Mouse (Mus musculus): Measurements from ENCODE around the gene Sp3. TPM values are rescaled to one million over a fixed set of nuclear protein-coding genes. Genes with fewer than 3 reads are reported as not detected.
A peak's percentile ranks its signal among the peaks of the same experiment; 100 is the strongest.

Sp3 gene
- polyA plus RNA-seq, 1 experiment from 2014 or later, result 60.3 TPM

- Histone ChIP-seq H3K9ac (no peak overlapping the region), H3K4me2 (no peak overlapping the region), H3K36me3 (peaks cover 21% of the 10 kb centered on the region), H3K4me1 (no peaks in the 10 kb centered on the region), H3K4me3 (no peak overlapping the region), H3K27ac (no peak overlapping the region), H3K9me3 (no peaks in the 10 kb centered on the region), H3K27me3 (no peaks in the 10 kb centered on the region)
- no peak for ATAC-seq (ENCODE audit: insufficient number of reproducible peaks, low FRiP score, low TSS enrichment, low read depth)
- 93% methylated on average over 4 of the region's 4 CpGs for WGBS
Observed at GRCm38 (mm10) chr2:72970302-72970701, 9.9 kb downstream of the Sp3 start.

- no peaks in the 10 kb centered on the region for H3K4me1 ChIP-seq
- ATAC-seq (ENCODE audit: insufficient number of reproducible peaks, low FRiP score, low TSS enrichment, low read depth), result no peak
- 92% methylated on average over 1 of the region's 1 CpGs for WGBS
- H3K4me2 ChIP-seq, result no peak overlapping the region
- peaks cover 21% of the 10 kb centered on the region for H3K36me3 ChIP-seq
- no peak overlapping the region for H3K4me3 ChIP-seq
- no peak overlapping the region for H3K27ac ChIP-seq
- no peaks in the 10 kb centered on the region for H3K9me3 ChIP-seq
- no peak overlapping the region for H3K9ac ChIP-seq
- H3K27me3 ChIP-seq, result no peaks in the 10 kb centered on the region
Observed at GRCm38 (mm10) chr2:72968536-72968935, 11.7 kb downstream of the Sp3 start.

- no peak overlapping the region for H3K4me3 ChIP-seq
- peaks cover 20% of the 10 kb centered on the region for H3K36me3 ChIP-seq
- H3K4me2 ChIP-seq, result no peak overlapping the region
- H3K9ac ChIP-seq, result no peak overlapping the region
- no peak overlapping the region for H3K27ac ChIP-seq
- no peaks in the 10 kb centered on the region for H3K27me3 ChIP-seq
- 78% methylated on average over 2 of the region's 2 CpGs for WGBS
- no peaks in the 10 kb centered on the region for H3K4me1 ChIP-seq
- H3K9me3 ChIP-seq, result no peaks in the 10 kb centered on the region
- ATAC-seq (ENCODE audit: insufficient number of reproducible peaks, low FRiP score, low TSS enrichment, low read depth), result no peak
Observed at GRCm38 (mm10) chr2:72965450-72965849, 14.8 kb downstream of the Sp3 start.

DNA sequence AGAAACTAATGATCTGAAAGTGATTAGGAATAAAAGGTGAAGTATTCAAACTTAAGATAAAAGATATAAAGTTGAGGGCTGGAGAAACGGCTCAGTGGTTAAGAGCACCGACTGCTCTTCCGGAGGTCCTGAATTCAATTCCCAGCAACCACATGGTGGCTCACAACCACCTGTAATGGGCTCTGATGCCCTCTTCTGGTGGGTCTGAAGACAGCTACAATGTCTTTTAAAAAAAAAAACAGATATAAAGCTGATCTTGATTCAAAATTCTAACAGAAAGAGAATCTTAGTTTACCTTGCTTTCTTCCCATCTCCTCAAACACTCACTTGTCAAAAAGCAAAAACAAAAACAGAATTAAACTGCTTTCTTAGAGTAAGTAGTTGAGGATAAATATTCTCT lies 23.8 kb downstream of the Sp3 start:
- Histone ChIP-seq H3K4me1 (no peaks in the 10 kb centered on the region), H3K4me3 (no peak overlapping the region), H3K27ac (no peak overlapping the region), H3K27me3 (no peaks in the 10 kb centered on the region), H3K36me3 (peaks cover 31% of the 10 kb centered on the region), H3K9me3 (no peaks in the 10 kb centered on the region), H3K4me2 (no peak overlapping the region), H3K9ac (no peak overlapping the region)
- no peak for ATAC-seq (ENCODE audit: insufficient number of reproducible peaks, low FRiP score, low TSS enrichment, low read depth)
- 98% methylated on average over 3 of the region's 3 CpGs for WGBS

DNA sequence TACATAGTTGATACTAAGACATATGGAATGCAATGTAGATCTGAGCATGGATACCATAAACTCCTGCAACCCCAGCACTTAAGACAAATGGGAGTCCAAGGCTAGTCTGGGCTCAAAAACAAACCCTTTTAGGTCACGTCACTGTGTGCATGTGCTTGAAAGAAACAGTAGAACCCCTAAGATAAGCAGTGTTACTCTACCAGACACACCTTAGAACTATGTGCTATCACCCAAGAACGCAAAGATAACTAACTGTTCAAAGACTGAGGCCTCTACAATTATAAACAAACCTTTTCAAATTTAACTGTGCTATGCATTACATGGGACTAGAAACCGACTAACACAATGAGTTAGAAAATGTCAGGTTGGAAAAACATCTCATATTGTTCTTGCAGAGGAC lies 27.3 kb downstream of the Sp3 start:
- Histone ChIP-seq H3K4me2 (no peak overlapping the region), H3K4me1 (no peaks in the 10 kb centered on the region), H3K36me3 (peaks cover 37% of the 10 kb centered on the region), H3K27ac (no peak overlapping the region), H3K4me3 (no peak overlapping the region), H3K9me3 (no peaks in the 10 kb centered on the region), H3K9ac (no peak overlapping the region), H3K27me3 (no peaks in the 10 kb centered on the region)
- ATAC-seq (ENCODE audit: insufficient number of reproducible peaks, low FRiP score, low TSS enrichment, low read depth), result no peak
- 96% methylated on average over 3 of the region's 3 CpGs for WGBS

- H3K4me1 ChIP-seq, result peaks cover 13% of the 10 kb centered on the region
- no peaks in the 10 kb centered on the region for H3K9me3 ChIP-seq
- 0% methylated on average over 1 of the region's 1 CpGs for WGBS
- H3K27ac ChIP-seq, result no peak overlapping the region
- peaks cover 22% of the 10 kb centered on the region for H3K36me3 ChIP-seq
- no peak overlapping the region for H3K9ac ChIP-seq
- no peaks in the 10 kb centered on the region for H3K27me3 ChIP-seq
- ATAC-seq (ENCODE audit: insufficient number of reproducible peaks, low FRiP score, low TSS enrichment, low read depth), result no peak
- H3K4me2 ChIP-seq, result no peak overlapping the region
- no peak overlapping the region for H3K4me3 ChIP-seq
Observed at GRCm38 (mm10) chr2:72935937-72936336, 44.3 kb downstream of the Sp3 start.

DNA sequence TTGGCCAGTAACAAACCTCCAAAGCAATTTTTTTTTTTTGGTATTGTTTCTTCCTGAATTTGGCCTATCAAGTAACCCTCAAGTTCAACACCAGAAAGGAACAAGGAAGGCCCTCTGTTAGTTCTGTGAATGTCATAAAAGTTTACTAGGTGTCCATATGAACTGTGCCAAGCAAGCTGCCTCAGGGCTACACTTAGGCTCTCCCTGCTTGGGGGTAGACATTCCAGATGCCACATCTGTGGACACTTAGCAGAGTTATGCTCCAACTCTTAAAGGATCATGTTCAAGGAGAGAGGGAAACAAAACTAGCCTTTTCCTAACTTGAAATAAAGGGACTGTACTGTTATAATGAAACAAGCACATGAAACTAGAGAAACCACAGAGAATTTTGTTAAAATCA lies 48.1 kb downstream of the Sp3 start:
- Histone ChIP-seq H3K4me2 (no peak overlapping the region), H3K36me3 (peaks cover 15% of the 10 kb centered on the region), H3K27ac (peak overlapping the region; percentile 12; the same call in 1 of the 2 replicates), H3K4me3 (no peak overlapping the region), H3K9ac (no peak overlapping the region), H3K27me3 (no peaks in the 10 kb centered on the region), H3K9me3 (no peaks in the 10 kb centered on the region), H3K4me1 (peaks cover 13% of the 10 kb centered on the region)
- no peak for ATAC-seq (ENCODE audit: insufficient number of reproducible peaks, low FRiP score, low TSS enrichment, low read depth)

- Histone ChIP-seq H3K9me3 (no peaks in the 10 kb centered on the region), H3K4me1 (no peaks in the 10 kb centered on the region), H3K27me3 (no peaks in the 10 kb centered on the region), H3K4me3 (no peak overlapping the region), H3K9ac (no peak overlapping the region), H3K36me3 (no peaks in the 10 kb centered on the region), H3K27ac (no peak overlapping the region), H3K4me2 (no peak overlapping the region)
- no peak for ATAC-seq (ENCODE audit: insufficient number of reproducible peaks, low FRiP score, low TSS enrichment, low read depth)
- 90% methylated on average over 10 of the region's 10 CpGs for WGBS
Observed at GRCm38 (mm10) chr2:72924981-72925380, 55.3 kb downstream of the Sp3 start.

DNA sequence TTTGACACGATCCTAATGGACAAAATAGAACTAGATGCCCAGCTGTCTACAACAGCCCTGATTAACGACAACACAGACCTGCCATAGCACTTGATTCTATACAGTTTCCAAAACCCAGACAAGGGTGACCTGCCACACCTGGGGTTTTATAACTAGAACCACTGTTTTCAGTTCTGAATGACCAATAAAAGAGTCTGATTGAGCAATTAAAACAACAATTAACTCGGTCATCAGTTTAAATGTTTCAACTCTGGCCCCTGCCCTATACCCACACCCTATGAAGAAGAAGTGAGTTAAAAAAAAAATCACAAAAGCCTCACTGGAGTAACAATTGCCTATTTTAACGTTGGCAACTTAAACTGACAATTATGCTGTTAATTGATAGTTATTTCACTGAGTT lies 64.1 kb downstream of the Sp3 start:
- no peak for ATAC-seq (ENCODE audit: insufficient number of reproducible peaks, low FRiP score, low TSS enrichment, low read depth)
- WGBS, result 35% methylated on average over 4 of the region's 4 CpGs

DNA sequence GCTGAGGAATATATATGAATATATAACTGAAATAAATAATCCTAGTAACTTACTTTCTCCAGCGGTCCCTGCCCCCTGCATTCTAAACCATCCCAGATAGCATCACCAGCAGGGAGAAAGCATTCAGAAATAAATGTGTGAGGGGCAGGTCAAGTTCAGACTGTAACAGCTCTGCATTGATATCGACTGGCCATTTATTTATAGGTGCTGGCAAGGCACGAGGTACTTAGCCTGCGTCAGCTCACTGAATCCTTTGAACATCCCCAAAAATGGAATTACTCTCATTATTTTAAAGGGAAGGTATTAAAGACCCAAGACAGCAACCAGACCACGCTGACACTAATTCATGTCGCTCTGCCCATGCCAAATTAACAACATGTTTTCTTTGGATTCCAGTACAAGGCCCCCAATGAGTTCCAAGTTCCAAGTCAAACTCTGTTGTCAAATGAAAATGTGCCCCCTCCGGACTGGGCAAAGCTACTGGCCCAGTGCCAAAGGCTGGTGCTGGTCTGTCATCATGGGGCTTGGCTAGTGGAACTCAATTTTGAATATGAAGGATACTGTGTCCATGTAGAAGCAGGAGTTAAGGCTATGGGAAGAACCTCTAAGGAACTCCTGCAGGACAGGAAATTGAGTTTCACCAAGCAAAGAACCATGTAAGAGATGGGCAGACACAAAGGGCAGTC lies 64.9 kb downstream of the Sp3 start:
- H3K9me3 ChIP-seq, result no peaks in the 10 kb centered on the region
- H3K9ac ChIP-seq, result no peak overlapping the region
- WGBS, result 53% methylated on average over 7 of the region's 7 CpGs
- no peaks in the 10 kb centered on the region for H3K36me3 ChIP-seq
- no peak overlapping the region for H3K27ac ChIP-seq
- peaks cover 7% of the 10 kb centered on the region; the same call in 1 of the 2 replicates for H3K4me1 ChIP-seq
- no peak for ATAC-seq (ENCODE audit: insufficient number of reproducible peaks, low FRiP score, low TSS enrichment, low read depth)
- no peaks in the 10 kb centered on the region for H3K27me3 ChIP-seq
- no peak overlapping the region for H3K4me3 ChIP-seq
- H3K4me2 ChIP-seq, result no peak overlapping the region

More for the DNA sequence above, 64.1 kb downstream of the Sp3 start:
- H3K4me3 ChIP-seq, result no peak overlapping the region
- H3K9me3 ChIP-seq, result no peaks in the 10 kb centered on the region
- no peak overlapping the region for H3K9ac ChIP-seq
- no peaks in the 10 kb centered on the region for H3K36me3 ChIP-seq
- H3K27ac ChIP-seq, result no peak overlapping the region
- peaks cover 7% of the 10 kb centered on the region; the same call in 1 of the 2 replicates for H3K4me1 ChIP-seq
- H3K4me2 ChIP-seq, result no peak overlapping the region
- H3K27me3 ChIP-seq, result no peaks in the 10 kb centered on the region

GRCm38 (mm10) chr2:72913458-72913760 lies 66.8 kb downstream of the Sp3 start:
- H3K9ac ChIP-seq, result no peak overlapping the region
- H3K9me3 ChIP-seq, result no peaks in the 10 kb centered on the region
- H3K36me3 ChIP-seq, result no peaks in the 10 kb centered on the region
- no peaks in the 10 kb centered on the region for H3K27me3 ChIP-seq
- H3K4me3 ChIP-seq, result no peak overlapping the region
- H3K27ac ChIP-seq, result no peak overlapping the region
- H3K4me2 ChIP-seq, result no peak overlapping the region
- peaks cover 7% of the 10 kb centered on the region; the same call in 1 of the 2 replicates for H3K4me1 ChIP-seq
- no peak for ATAC-seq (ENCODE audit: insufficient number of reproducible peaks, low FRiP score, low TSS enrichment, low read depth)
- WGBS, result 43% methylated on average over 7 of the region's 7 CpGs

DNA sequence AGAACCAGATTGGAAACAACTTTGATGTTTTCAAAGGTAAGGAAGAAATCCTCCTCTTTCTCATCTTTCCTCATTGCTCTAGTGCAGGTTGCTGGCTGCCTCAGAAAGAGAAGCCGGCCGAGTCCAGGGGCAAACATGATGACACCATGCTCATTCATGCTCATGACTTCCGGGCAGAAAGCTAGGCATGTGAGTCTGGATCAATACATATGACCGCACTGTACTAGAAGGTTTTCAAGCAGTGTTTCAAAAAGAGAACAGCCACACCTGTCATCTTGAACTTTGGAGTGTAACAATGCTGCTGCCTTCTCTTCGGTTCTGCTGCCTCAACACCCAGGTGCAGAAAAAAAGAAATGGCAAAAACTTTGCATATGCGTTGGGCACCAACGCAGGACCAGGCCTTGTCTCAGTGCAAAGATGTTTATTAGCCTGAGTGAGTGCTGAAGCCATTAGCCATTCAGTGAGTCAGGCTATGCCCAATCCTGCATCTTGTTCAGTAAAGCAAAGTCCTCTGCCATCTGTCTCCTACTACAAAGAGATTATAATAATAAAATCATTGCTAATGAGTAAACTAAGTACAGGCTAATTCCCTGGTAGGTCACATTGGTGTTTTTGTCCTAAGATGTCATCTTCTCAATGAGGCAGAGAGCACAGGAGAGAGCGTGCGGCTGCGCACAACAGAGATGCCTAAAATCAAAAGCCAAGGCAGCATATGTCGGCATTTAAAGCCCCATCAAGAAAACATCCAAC lies 67.4 kb downstream of the Sp3 start:
- Histone ChIP-seq H3K9me3 (no peaks in the 10 kb centered on the region), H3K27ac (no peak overlapping the region), H3K27me3 (no peaks in the 10 kb centered on the region), H3K4me2 (no peak overlapping the region), H3K9ac (no peak overlapping the region), H3K36me3 (no peaks in the 10 kb centered on the region), H3K4me3 (no peak overlapping the region), H3K4me1 (peaks cover 12% of the 10 kb centered on the region; the same call in 1 of the 2 replicates)
- no peak for ATAC-seq (ENCODE audit: insufficient number of reproducible peaks, low FRiP score, low TSS enrichment, low read depth)
- 63% methylated on average over 11 of the region's 11 CpGs for WGBS

All from limb, embryonic 15.5 days (tissue).